Mouse (Mus musculus) embryonic facial prominence, embryonic 12.5 days (tissue): Measurements from ENCODE around the gene Pde4d. TPM values are rescaled to one million over a fixed set of nuclear protein-coding genes. Genes with fewer than 3 reads are reported as not detected.
"Not testable (repeated sequence)": the region's sequence is repeated elsewhere in the genome, so short reads cannot be mapped to it uniquely, and the experiment has no call there.

Source experiments
- ATAC-seq: fragments of 200-750 bp; cut with Nextera tagmentation; 2 replicates; pipeline ENCODE4 v1.8.0; 2017; ENCODE audit not compliant: insufficient number of reproducible peaks, insufficient read depth, low FRiP score, low TSS enrichment
- H3K27ac ChIP-seq: fragments of 300-500 bp; sonication (generic); 2 replicates; pipeline ENCODE4 v1.5.1; 2016; ENCODE audit warnings: mild to moderate bottlenecking
- H3K27me3 ChIP-seq: fragments of 300-500 bp; sonication (generic); 2 replicates; pipeline ENCODE4 v1.6.1; 2016; ENCODE audit warnings: mild to moderate bottlenecking, moderate library complexity
- H3K36me3 ChIP-seq: fragments of 300-500 bp; sonication (generic); 2 replicates; pipeline ENCODE4 v1.6.1; 2016; ENCODE audit warnings: mild to moderate bottlenecking
- H3K4me1 ChIP-seq: fragments of 300-500 bp; sonication (generic); 2 replicates; pipeline ENCODE4 v1.6.1; 2016
- H3K4me2 ChIP-seq: fragments of 300-500 bp; sonication (generic); replicated peaks from 2 replicates; pipeline ENCODE4 v1.6.1; 2016; ENCODE audit warnings: mild to moderate bottlenecking, moderate library complexity
- H3K4me3 ChIP-seq: fragments of 300-500 bp; sonication (generic); 2 replicates; pipeline ENCODE4 v1.5.1; 2016; ENCODE audit warnings: mild to moderate bottlenecking
- H3K9ac ChIP-seq: fragments of 300-500 bp; sonication (generic); 2 replicates; pipeline ENCODE4 v1.6.1; 2016; ENCODE audit warnings: mild to moderate bottlenecking, moderate library complexity
- H3K9me3 ChIP-seq: fragments of 300-500 bp; sonication (generic); 2 replicates; pipeline ENCODE4 v1.6.1; 2016; ENCODE audit warnings: mild to moderate bottlenecking, moderate library complexity
- WGBS: fragments of 180-500 bp; shearing (Covaris S2); methylation state at CpG from one replicate; pipeline ENCODE4 v1.1.7; 2016; 5-methylcytosine and 5-hydroxymethylcytosine counted together
- polyA plus RNA-seq: library from polyadenylated mRNA; unstranded; fragments of >200 nt; fragmentation: Nextera tagmentation; extraction: Ambion mirVana; gene quantifications from 2 replicates; pipeline ENCODE4 v1.2.1, GENCODE M21; 2016

Pde4d gene
- polyA plus RNA-seq, 1 experiment from 2014 or later = 20.4 TPM

DNA sequence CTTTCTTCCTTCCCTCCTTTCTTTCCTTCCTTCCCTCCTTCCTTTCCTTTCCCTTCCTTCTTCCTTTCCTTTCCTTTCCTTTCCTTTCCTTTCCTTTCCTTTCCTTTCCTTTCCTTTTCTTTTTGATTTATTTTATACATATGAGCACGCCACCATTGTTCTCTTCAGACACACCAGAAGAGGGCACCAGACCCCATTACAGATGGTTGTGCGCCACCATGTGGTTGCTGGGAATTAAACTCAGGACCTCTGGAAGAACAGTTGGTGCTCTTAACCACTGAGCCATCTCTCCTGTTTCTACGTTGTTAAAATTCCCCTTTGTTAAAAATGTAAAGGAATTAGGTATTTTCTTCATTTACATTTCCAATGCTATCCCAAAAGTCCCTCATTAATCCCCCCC lies 347.9 kb downstream of the Pde4d start:
- ATAC-seq, H3K9me3 ChIP-seq, H3K4me1 ChIP-seq, H3K9ac ChIP-seq, H3K4me3 ChIP-seq, H3K27ac ChIP-seq, H3K36me3 ChIP-seq, H3K27me3 ChIP-seq, H3K4me2 ChIP-seq: not testable (repeated sequence)
- 77% methylated on average over 3 of the region's 3 CpGs for WGBS

- Histone ChIP-seq H3K9me3 (no peaks in the 10 kb centered on the region), H3K4me2 (no peak overlapping the region), H3K27ac (no peak overlapping the region), H3K4me1 (no peaks in the 10 kb centered on the region), H3K4me3 (no peak overlapping the region), H3K9ac (no peak overlapping the region), H3K36me3 (no peaks in the 10 kb centered on the region), H3K27me3 (no peaks in the 10 kb centered on the region)
- no peak for ATAC-seq
- WGBS = 88% methylated on average over 7 of the region's 7 CpGs
These were observed 359.4 kb downstream of the Pde4d start for GRCm38 (mm10) chr13:108809191-108809590.

GRCm38 (mm10) chr13:108812956-108813355 lies 363.2 kb downstream of the Pde4d start:
- no peak overlapping the region for H3K27ac ChIP-seq
- no peaks in the 10 kb centered on the region for H3K36me3 ChIP-seq
- WGBS = 55% methylated on average over 3 of the region's 3 CpGs
- no peaks in the 10 kb centered on the region for H3K9me3 ChIP-seq
- H3K4me1 ChIP-seq = no peaks in the 10 kb centered on the region
- H3K27me3 ChIP-seq = no peaks in the 10 kb centered on the region
- H3K4me2 ChIP-seq = no peak overlapping the region
- ATAC-seq = no peak
- H3K9ac ChIP-seq = no peak overlapping the region
- H3K4me3 ChIP-seq = no peak overlapping the region

DNA sequence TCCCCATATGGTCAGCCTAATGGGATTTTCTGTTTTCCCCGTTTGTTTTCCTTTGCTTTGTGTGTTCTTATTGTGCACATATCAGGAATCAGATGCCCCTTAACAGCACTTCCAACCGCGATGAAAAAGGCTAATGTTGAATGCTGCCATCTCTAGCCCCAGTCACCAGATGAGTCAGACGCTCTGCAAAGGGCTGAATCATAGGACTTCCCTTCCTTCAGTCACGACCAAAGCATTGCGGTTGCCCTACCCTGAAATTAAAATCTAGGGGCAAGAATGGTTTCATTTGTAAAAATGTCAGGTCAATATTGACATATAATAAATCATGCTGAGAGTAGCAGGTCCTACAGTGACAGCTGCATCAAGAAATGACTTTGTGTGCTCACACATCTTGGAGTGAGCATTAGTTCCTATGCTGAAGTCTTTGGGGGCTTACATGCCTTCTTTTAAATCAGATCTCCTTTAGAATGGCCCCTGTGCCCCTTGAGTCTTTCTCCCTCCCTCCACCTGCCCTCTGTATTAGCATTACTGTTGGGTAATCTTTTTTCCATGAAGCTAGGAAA lies 370.2 kb downstream of the Pde4d start:
- Histone ChIP-seq H3K27me3 (no peaks in the 10 kb centered on the region), H3K4me2 (no peak overlapping the region), H3K9me3 (no peaks in the 10 kb centered on the region), H3K27ac (no peak overlapping the region), H3K4me1 (no peaks in the 10 kb centered on the region), H3K9ac (no peak overlapping the region), H3K4me3 (no peak overlapping the region), H3K36me3 (no peaks in the 10 kb centered on the region)
- no peak for ATAC-seq
- WGBS = 71% methylated on average over 6 of the region's 6 CpGs

- WGBS = 81% methylated on average over 2 of the region's 2 CpGs
These were observed 370.7 kb downstream of the Pde4d start for GRCm38 (mm10) chr13:108820487-108820886.

DNA sequence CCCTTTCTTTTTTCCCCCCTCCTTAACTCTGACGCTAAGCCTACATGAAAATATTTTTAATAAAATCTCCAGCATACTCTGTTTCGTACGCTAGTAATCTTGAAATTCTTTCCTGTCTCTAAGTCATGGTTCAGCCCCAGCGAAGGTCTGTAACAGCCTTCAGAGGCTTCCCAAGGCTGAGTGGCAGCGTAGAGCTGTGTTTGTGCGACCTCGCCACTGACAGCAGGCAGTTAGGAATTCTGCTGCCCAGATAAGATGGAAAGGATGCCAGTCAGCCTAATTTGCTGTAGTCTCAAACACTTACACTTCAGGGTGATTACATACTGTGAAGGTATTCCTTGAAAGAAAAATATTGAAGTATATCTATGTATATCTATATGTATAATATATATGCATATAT lies 371.5 kb downstream of the Pde4d start:
- Histone ChIP-seq H3K36me3 (no peaks in the 10 kb centered on the region), H3K27ac (no peak overlapping the region), H3K9ac (no peak overlapping the region), H3K4me2 (no peak overlapping the region), H3K4me3 (no peak overlapping the region), H3K9me3 (no peaks in the 10 kb centered on the region), H3K4me1 (no peaks in the 10 kb centered on the region), H3K27me3 (no peaks in the 10 kb centered on the region)
- ATAC-seq = no peak
- 77% methylated on average over 7 of the region's 7 CpGs for WGBS

More at GRCm38 (mm10) chr13:108820487-108820886, 370.7 kb downstream of the Pde4d start:
- no peak overlapping the region for H3K4me3 ChIP-seq
- no peak overlapping the region for H3K9ac ChIP-seq
- no peaks in the 10 kb centered on the region for H3K9me3 ChIP-seq
- H3K27ac ChIP-seq = no peak overlapping the region
- no peaks in the 10 kb centered on the region for H3K27me3 ChIP-seq
- no peaks in the 10 kb centered on the region for H3K36me3 ChIP-seq
- ATAC-seq = no peak
- no peak overlapping the region for H3K4me2 ChIP-seq
- H3K4me1 ChIP-seq = no peaks in the 10 kb centered on the region

- no peaks in the 10 kb centered on the region for H3K27me3 ChIP-seq
- no peaks in the 10 kb centered on the region for H3K36me3 ChIP-seq
- H3K4me2 ChIP-seq = no peak overlapping the region
- H3K9me3 ChIP-seq = no peaks in the 10 kb centered on the region
- H3K27ac ChIP-seq = no peak overlapping the region
- no peak overlapping the region for H3K9ac ChIP-seq
- WGBS = 91% methylated on average over 8 of the region's 8 CpGs
- H3K4me3 ChIP-seq = no peak overlapping the region
- H3K4me1 ChIP-seq = no peaks in the 10 kb centered on the region
- no peak for ATAC-seq
These were observed 375.0 kb downstream of the Pde4d start for GRCm38 (mm10) chr13:108824638-108825310.

DNA sequence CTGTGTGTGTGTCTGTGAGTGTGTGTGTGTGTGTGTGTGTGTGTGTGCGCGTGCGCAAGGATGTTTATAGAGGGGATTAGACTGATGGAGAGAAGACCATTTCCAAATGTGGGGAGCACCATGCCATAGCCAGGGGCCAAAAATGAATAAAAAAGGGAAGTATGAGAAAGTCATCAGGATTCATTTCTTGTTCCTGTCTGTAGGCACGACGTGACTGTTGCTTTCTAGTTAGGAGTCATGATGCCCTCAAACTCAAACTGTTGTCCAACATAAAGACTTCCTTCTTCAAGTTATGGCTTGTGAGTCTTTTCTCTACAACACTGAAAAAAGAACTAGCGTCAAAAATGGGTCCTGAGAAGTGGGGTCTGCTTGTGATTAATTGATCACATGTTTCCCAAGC lies 375.8 kb downstream of the Pde4d start:
- no peak for ATAC-seq
- H3K9me3 ChIP-seq = no peaks in the 10 kb centered on the region
- no peaks in the 10 kb centered on the region for H3K27me3 ChIP-seq
- no peak overlapping the region for H3K4me2 ChIP-seq
- no peak overlapping the region for H3K4me3 ChIP-seq
- 87% methylated on average over 6 of the region's 6 CpGs for WGBS
- H3K9ac ChIP-seq = no peak overlapping the region
- no peaks in the 10 kb centered on the region for H3K4me1 ChIP-seq
- H3K27ac ChIP-seq = no peak overlapping the region
- no peaks in the 10 kb centered on the region for H3K36me3 ChIP-seq

- WGBS = 91% methylated on average over 1 of the region's 1 CpGs
- ATAC-seq = no peak
These were observed 384.4 kb downstream of the Pde4d start for GRCm38 (mm10) chr13:108834197-108834596.

DNA sequence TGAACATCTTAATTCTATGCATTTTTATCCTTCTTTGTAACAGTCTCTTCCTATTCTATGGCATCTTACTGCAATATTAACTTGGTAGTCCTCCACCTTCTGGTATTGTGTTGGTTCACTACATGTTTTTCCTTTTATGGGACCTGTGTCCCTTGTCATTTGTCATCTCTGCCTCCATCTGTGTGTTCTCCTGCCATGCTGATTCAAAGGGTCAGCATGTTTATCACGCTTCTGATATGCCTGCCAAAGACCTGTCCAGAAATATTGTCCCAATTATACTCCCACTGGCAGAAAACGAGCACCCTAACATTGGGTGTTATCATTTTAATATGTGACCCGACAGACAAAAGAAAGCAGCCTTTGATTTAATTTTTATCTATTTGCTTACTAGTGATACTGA lies 386.6 kb downstream of the Pde4d start:
- ATAC-seq = no peak
- Histone ChIP-seq H3K4me1 (no peaks in the 10 kb centered on the region), H3K27me3 (no peaks in the 10 kb centered on the region), H3K4me2 (no peak overlapping the region), H3K9me3 (no peaks in the 10 kb centered on the region), H3K36me3 (no peaks in the 10 kb centered on the region), H3K4me3 (no peak overlapping the region), H3K27ac (no peak overlapping the region), H3K9ac (no peak overlapping the region)
- 84% methylated on average over 3 of the region's 3 CpGs for WGBS

More at GRCm38 (mm10) chr13:108834197-108834596, 384.4 kb downstream of the Pde4d start:
- Histone ChIP-seq H3K9ac (no peak overlapping the region), H3K27me3 (no peaks in the 10 kb centered on the region), H3K36me3 (no peaks in the 10 kb centered on the region), H3K27ac (no peak overlapping the region), H3K4me3 (no peak overlapping the region), H3K4me1 (no peaks in the 10 kb centered on the region), H3K4me2 (no peak overlapping the region), H3K9me3 (no peaks in the 10 kb centered on the region)

DNA sequence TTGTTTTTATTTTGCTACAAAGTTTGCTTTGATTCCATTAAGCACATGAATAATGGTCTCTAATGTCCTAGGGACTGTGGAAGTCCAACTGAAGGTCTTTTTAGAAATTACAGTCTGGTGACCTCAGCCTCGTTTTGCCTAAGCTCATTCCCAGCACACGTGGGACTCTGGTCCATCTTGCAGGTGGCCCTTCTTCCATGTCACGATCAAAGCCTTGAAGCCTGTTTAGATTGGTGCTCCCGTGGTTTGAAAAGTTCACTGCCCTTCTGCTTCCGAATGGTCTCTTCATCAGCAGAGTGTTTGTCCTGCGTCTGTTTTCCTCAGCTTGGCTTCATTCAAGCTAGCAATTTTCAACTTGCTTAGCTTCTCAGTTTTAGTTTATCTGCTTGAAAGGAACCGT lies 389.4 kb downstream of the Pde4d start:
- Histone ChIP-seq H3K9ac (no peak overlapping the region), H3K27ac (no peak overlapping the region)
- ATAC-seq = no peak

GRCm38 (mm10) chr13:108854090-108854489 lies 404.3 kb downstream of the Pde4d start:
- H3K4me1 ChIP-seq = no peaks in the 10 kb centered on the region
- H3K4me3 ChIP-seq = no peak overlapping the region
- 24% methylated on average over 5 of the region's 5 CpGs for WGBS
- H3K4me2 ChIP-seq = no peak overlapping the region
- H3K9me3 ChIP-seq = no peaks in the 10 kb centered on the region
- H3K27me3 ChIP-seq = no peaks in the 10 kb centered on the region
- ATAC-seq = no peak
- H3K9ac ChIP-seq = no peak overlapping the region
- H3K36me3 ChIP-seq = no peaks in the 10 kb centered on the region
- H3K27ac ChIP-seq = no peak overlapping the region

More for the DNA sequence above, 389.4 kb downstream of the Pde4d start:
- no peaks in the 10 kb centered on the region for H3K27me3 ChIP-seq
- H3K36me3 ChIP-seq = no peaks in the 10 kb centered on the region
- 58% methylated on average over 7 of the region's 7 CpGs for WGBS
- H3K4me2 ChIP-seq = no peak overlapping the region
- H3K4me1 ChIP-seq = no peaks in the 10 kb centered on the region
- no peak overlapping the region for H3K4me3 ChIP-seq
- H3K9me3 ChIP-seq = no peaks in the 10 kb centered on the region
